19 mouse cellular contexts compared by ENCODE assay signal in genomic region chr1:77346459-77346858, GRCm38 (mm10).
DNase-seq lines count a peak whose midpoint lies in the region; ATAC-seq and TF ChIP-seq lines count a peak whose summit lies in the region.
"Had no signal": no experiment of that assay in that cellular context is flagged by ENCODE, and none has a peak within 500 bp of the region (broad histone marks: within the 10 kb centered on the region; RNA-seq: fewer than 3 reads in every experiment).

No protein-coding gene starts in this region.

- H3K27me3 ChIP-seq in forebrain, embryonic 15.5 days: no peaks in the 10 kb centered on the region
- no peaks in the 10 kb centered on the region for H3K27me3 ChIP-seq in forebrain, embryonic 11.5 days (ENCODE audit: control insufficient read depth, insufficient read depth, low read length)
- H3K27me3 ChIP-seq: embryonic facial prominence, embryonic 15.5 days; heart, embryonic 15.5 days; hindbrain, embryonic 15.5 days; intestine, embryonic 15.5 days; limb, embryonic 15.5 days; midbrain, embryonic 13.5 days; neural tube, embryonic 13.5 days had no signal

- no peaks in the 10 kb centered on the region for H3K36me3 ChIP-seq in forebrain, embryonic 15.5 days
- no peaks in the 10 kb centered on the region for H3K36me3 ChIP-seq in forebrain, embryonic 11.5 days (ENCODE audit: control insufficient read depth, insufficient read depth, low read length)
- H3K36me3 ChIP-seq: embryonic facial prominence, embryonic 15.5 days; heart, embryonic 15.5 days; hindbrain, embryonic 15.5 days; intestine, embryonic 15.5 days; limb, embryonic 15.5 days; midbrain, embryonic 13.5 days; neural tube, embryonic 13.5 days had no signal

- H3K4me2 ChIP-seq in forebrain, embryonic 15.5 days (replicated peaks): no peak overlapping the region
- H3K4me2 ChIP-seq in forebrain, embryonic 11.5 days (ENCODE audit: low read depth, low read length, severe bottlenecking): no peak overlapping the region
- H3K4me2 ChIP-seq: embryonic facial prominence, embryonic 15.5 days; heart, embryonic 15.5 days; hindbrain, embryonic 15.5 days; intestine, embryonic 15.5 days; limb, embryonic 15.5 days; midbrain, embryonic 13.5 days; neural tube, embryonic 13.5 days had no signal

- WGBS in forebrain, embryonic 15.5 days: 75% methylated on average over 4 of the region's 4 CpGs
- 95% methylated on average over 4 of the region's 4 CpGs for WGBS in forebrain, embryonic 11.5 days

- H3K27ac ChIP-seq in forebrain, embryonic 15.5 days (replicated peaks): peak overlapping the region; percentile 28; the same call in 1 of the 2 replicates
- H3K27ac ChIP-seq in forebrain, embryonic 11.5 days (ENCODE audit: low read depth, low read length): no peak overlapping the region
- H3K27ac ChIP-seq in layer of hippocampus, adult 2 months: peak overlapping the region; percentile 81
- H3K27ac ChIP-seq: embryonic facial prominence, embryonic 15.5 days; heart, embryonic 15.5 days; hindbrain, embryonic 15.5 days; intestine, embryonic 15.5 days; limb, embryonic 15.5 days; midbrain, embryonic 13.5 days; neural tube, embryonic 13.5 days had no signal

- no peak for DNase-seq in forebrain, embryonic 11.5 days (ENCODE audit: low spot score)
- peak; percentile 26 for DNase-seq in right cerebral cortex, adult 18-20 months
- no peak for DNase-seq in right cerebral cortex, postnatal 10 days (ENCODE audit: low spot score in 2 of 2)
- DNase-seq in layer of hippocampus, adult 2 months (ENCODE audit: low spot score in 2 of 2): peak; percentile 70 to 87
- DNase-seq in spleen, postnatal 36 days (ENCODE audit: low spot score in 2 of 2): no peak
- DNase-seq: cerebellum, adult 8-10 months; gastrocnemius, postnatal 36 days; kidney, adult 9 months; kidney, postnatal 25 days; liver, postnatal 0 days had no signal

- no peaks in the 10 kb centered on the region for H3K9me3 ChIP-seq in forebrain, embryonic 15.5 days
- no peaks in the 10 kb centered on the region for H3K9me3 ChIP-seq in forebrain, embryonic 11.5 days (ENCODE audit: control insufficient read depth, low read length)
- H3K9me3 ChIP-seq: embryonic facial prominence, embryonic 15.5 days; heart, embryonic 15.5 days; hindbrain, embryonic 15.5 days; intestine, embryonic 15.5 days; limb, embryonic 15.5 days; midbrain, embryonic 13.5 days; neural tube, embryonic 13.5 days had no signal

- H3K9ac ChIP-seq in forebrain, embryonic 15.5 days (replicated peaks): no peak overlapping the region
- H3K9ac ChIP-seq in forebrain, embryonic 11.5 days (ENCODE audit: low read length): no peak overlapping the region
- H3K9ac ChIP-seq: embryonic facial prominence, embryonic 15.5 days; heart, embryonic 15.5 days; hindbrain, embryonic 15.5 days; intestine, embryonic 15.5 days; limb, embryonic 15.5 days; liver, postnatal 0 days; midbrain, embryonic 13.5 days; neural tube, embryonic 13.5 days had no signal

- no peak overlapping the region for H3K4me3 ChIP-seq in forebrain, embryonic 15.5 days
- H3K4me3 ChIP-seq in forebrain, embryonic 11.5 days (ENCODE audit: low read depth, low read length): no peak overlapping the region
- H3K4me3 ChIP-seq in layer of hippocampus, adult 2 months: no peak overlapping the region
- H3K4me3 ChIP-seq: embryonic facial prominence, embryonic 15.5 days; heart, embryonic 15.5 days; hindbrain, embryonic 15.5 days; intestine, embryonic 15.5 days; limb, embryonic 15.5 days; midbrain, embryonic 13.5 days; neural tube, embryonic 13.5 days had no signal

- ATAC-seq in forebrain, embryonic 15.5 days (replicated peaks): no peak; the same call in 1 of the 2 replicates
- no peak for ATAC-seq in forebrain, embryonic 11.5 days (replicated peaks; ENCODE audit: low FRiP score)
- no peak for ATAC-seq in monocyte, adult 5-6 weeks (replicated peaks; ENCODE audit: insufficient number of reproducible peaks, low FRiP score, low TSS enrichment, poor library complexity, severe bottlenecking)
- ATAC-seq: intestine, embryonic 15.5 days; liver, postnatal 0 days; midbrain, embryonic 13.5 days had no signal

- no peaks in the 10 kb centered on the region for H3K4me1 ChIP-seq in forebrain, embryonic 15.5 days
- H3K4me1 ChIP-seq in forebrain, embryonic 11.5 days (replicated peaks; ENCODE audit: control insufficient read depth, insufficient read depth, low read length): no peaks in the 10 kb centered on the region
- H3K4me1 ChIP-seq: heart, embryonic 15.5 days; hindbrain, embryonic 15.5 days; intestine, embryonic 15.5 days; limb, embryonic 15.5 days; midbrain, embryonic 13.5 days; neural tube, embryonic 13.5 days had no signal

- TF ChIP-seq CTCF in layer of hippocampus, adult 2 months (conservative IDR thresholded peaks at IDR 0.05): no peak

Comparison
In these comparisons a context has a peak if more than half of its experiments do, and no peak if none do; other contexts are left out.
1. DNase-seq: peak in right cerebral cortex, adult 18-20 months (single experiment) and layer of hippocampus, adult 2 months (2 of 2); none in forebrain, embryonic 11.5 days (single experiment), right cerebral cortex, postnatal 10 days (0 of 2) and spleen, postnatal 36 days (0 of 2).